Mouse (Mus musculus) midbrain, embryonic 15.5 days (tissue): ENCODE measurements around the gene Hspb1. TPM values are rescaled to one million over a fixed set of nuclear protein-coding genes. Genes with fewer than 3 reads are reported as not detected.
A peak's percentile ranks its signal among the peaks of the same experiment; 100 is the strongest.

ENCODE experiments used
- ATAC-seq: fragments of 200-750 bp; cut with Nextera tagmentation; replicated peaks from 2 replicates; pipeline ENCODE4 v1.8.0; 2017; ENCODE audit warnings: moderate TSS enrichment
- H3K27ac ChIP-seq: fragments of 300-500 bp; sonication (generic); 2 replicates; pipeline ENCODE4 v1.5.1; 2015; ENCODE audit warnings: mild to moderate bottlenecking, inconsistent platforms
- H3K27me3 ChIP-seq: fragments of 300-500 bp; sonication (generic); replicated peaks from 2 replicates; pipeline ENCODE4 v1.6.1; 2015; ENCODE audit warnings: inconsistent platforms
- H3K36me3 ChIP-seq: fragments of 300-500 bp; sonication (generic); replicated peaks from 2 replicates; pipeline ENCODE4 v1.6.1; 2015; ENCODE audit warnings: inconsistent platforms
- H3K4me1 ChIP-seq: fragments of 300-500 bp; sonication (generic); 2 replicates; pipeline ENCODE4 v1.6.1; 2015; ENCODE audit warnings: inconsistent platforms
- H3K4me2 ChIP-seq: fragments of 300-500 bp; sonication (generic); 2 replicates; pipeline ENCODE4 v1.6.1; 2015; ENCODE audit warnings: inconsistent platforms, mild to moderate bottlenecking, moderate library complexity
- H3K4me3 ChIP-seq: fragments of 300-500 bp; sonication (generic); 2 replicates; pipeline ENCODE4 v1.5.1; 2015; ENCODE audit warnings: mild to moderate bottlenecking, inconsistent platforms
- H3K9ac ChIP-seq: fragments of 300-500 bp; sonication (generic); 2 replicates; pipeline ENCODE4 v1.6.1; 2015; ENCODE audit warnings: mild to moderate bottlenecking, inconsistent platforms
- H3K9me3 ChIP-seq: fragments of 300-500 bp; sonication (generic); 2 replicates; pipeline ENCODE4 v1.6.1; 2016; ENCODE audit warnings: inconsistent platforms
- WGBS: fragments of 180-500 bp; shearing (Covaris S2); methylation state at CpG from one replicate; pipeline ENCODE4 v1.1.7; 2015; ENCODE audit warnings: mixed read lengths; 5-methylcytosine and 5-hydroxymethylcytosine counted together
- polyA plus RNA-seq: library from polyadenylated mRNA; unstranded; fragments of >200 nt; fragmentation: Nextera tagmentation; extraction: Ambion mirVana; gene quantifications from 2 replicates; pipeline ENCODE4 v1.2.1, GENCODE M21; 2015

Hspb1 gene
- polyA plus RNA-seq, 1 experiment from 2014 or later = 13.4 TPM

GRCm38 (mm10) chr5:135917327-135918058 lies 29.8 kb downstream of the Hspb1 start:
- no peak overlapping the region for H3K4me2 ChIP-seq
- ATAC-seq = no peak
- 0 out of 2 replicates have a peak, but pooled peaks cover 4% of the 10 kb centered on the region for H3K4me1 ChIP-seq
- H3K36me3 ChIP-seq = peaks cover 18% of the 10 kb centered on the region
- H3K9ac ChIP-seq = no peak overlapping the region
- 92% methylated on average over 8 of the region's 8 CpGs for WGBS
- H3K27ac ChIP-seq = no peak overlapping the region
- no peak overlapping the region for H3K4me3 ChIP-seq
- H3K27me3 ChIP-seq = no peaks in the 10 kb centered on the region
- H3K9me3 ChIP-seq = no peaks in the 10 kb centered on the region

DNA sequence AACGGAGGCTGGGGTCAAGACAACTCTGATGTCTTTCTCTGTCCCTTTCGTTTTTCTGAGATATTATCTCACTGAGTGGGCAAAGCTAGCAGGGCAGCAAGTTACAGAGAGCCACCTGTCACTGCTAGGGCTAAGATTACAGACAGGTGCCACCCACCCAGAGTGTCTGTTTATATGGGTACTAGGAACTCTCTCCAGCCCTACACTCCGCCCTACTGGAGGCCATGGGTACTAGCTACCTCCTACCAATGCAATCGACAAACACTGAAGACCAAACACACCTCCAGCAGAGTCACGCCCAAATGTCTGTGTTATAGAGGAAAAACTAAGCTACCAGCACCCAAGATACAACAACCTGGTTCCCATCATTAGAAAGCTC lies 30.3 kb downstream of the Hspb1 start:
- Histone ChIP-seq H3K4me2 (no peak overlapping the region), H3K9ac (no peak overlapping the region), H3K27me3 (no peaks in the 10 kb centered on the region), H3K36me3 (peaks cover 18% of the 10 kb centered on the region), H3K9me3 (no peaks in the 10 kb centered on the region), H3K4me1 (0 out of 2 replicates have a peak, but pooled peaks cover 4% of the 10 kb centered on the region), H3K4me3 (no peak overlapping the region), H3K27ac (no peak overlapping the region)
- WGBS = 97% methylated on average over 5 of the region's 5 CpGs
- no peak for ATAC-seq

DNA sequence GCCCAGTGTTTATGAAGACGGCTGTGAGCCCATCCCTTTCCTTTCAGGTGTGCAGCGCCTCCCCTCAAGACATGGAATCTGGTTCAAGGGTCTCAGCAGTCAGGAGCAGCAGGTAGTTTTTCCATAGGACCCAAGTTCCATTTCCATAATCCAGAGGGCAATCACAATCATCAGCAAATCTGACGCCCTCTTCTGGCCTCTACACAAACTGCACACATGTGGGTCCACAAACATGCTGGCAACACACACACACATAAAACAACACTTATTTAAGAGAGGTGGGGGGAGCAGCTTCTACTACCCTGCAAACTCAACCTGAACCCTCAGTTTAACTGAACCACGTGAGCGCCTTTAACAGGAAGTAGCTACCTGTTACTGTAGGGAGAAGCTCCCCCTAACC lies 30.9 kb downstream of the Hspb1 start:
- Histone ChIP-seq H3K9ac (no peak overlapping the region), H3K4me2 (no peak overlapping the region), H3K9me3 (no peaks in the 10 kb centered on the region), H3K27me3 (no peaks in the 10 kb centered on the region), H3K36me3 (peaks cover 18% of the 10 kb centered on the region), H3K4me3 (no peak overlapping the region), H3K4me1 (0 out of 2 replicates have a peak, but pooled peaks cover 4% of the 10 kb centered on the region), H3K27ac (no peak overlapping the region)
- 94% methylated on average over 5 of the region's 5 CpGs for WGBS
- no peak for ATAC-seq

GRCm38 (mm10) chr5:135919902-135920301 lies 32.2 kb downstream of the Hspb1 start:
- Histone ChIP-seq H3K27ac (no peak overlapping the region), H3K9ac (no peak overlapping the region), H3K27me3 (no peaks in the 10 kb centered on the region), H3K36me3 (peaks cover 18% of the 10 kb centered on the region), H3K4me2 (no peak overlapping the region), H3K4me1 (no peaks in the 10 kb centered on the region), H3K4me3 (no peak overlapping the region), H3K9me3 (no peaks in the 10 kb centered on the region)
- no peak for ATAC-seq
- WGBS = 86% methylated on average over 3 of the region's 3 CpGs

DNA sequence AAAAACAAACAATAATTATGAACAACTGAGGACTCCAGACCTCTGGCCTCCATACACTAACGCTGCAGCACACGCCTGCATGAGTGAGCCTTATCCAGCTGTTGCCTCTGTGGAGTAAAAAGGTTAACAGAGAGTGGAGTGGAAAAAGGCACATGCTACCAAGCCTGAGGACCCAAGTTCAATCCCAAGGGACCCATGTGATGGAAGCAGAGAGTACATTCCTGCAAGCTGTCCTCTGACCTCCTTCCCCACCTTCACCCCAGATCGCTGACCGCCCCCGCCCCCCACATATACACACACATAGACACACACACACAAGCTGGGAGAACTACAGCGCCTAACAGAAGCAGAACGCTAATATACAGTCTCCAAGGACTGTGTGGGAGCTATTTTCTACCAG lies 36.2 kb downstream of the Hspb1 start:
- WGBS = 90% methylated on average over 7 of the region's 7 CpGs
- H3K27ac ChIP-seq = no peak overlapping the region
- ATAC-seq = no peak
- H3K9me3 ChIP-seq = no peaks in the 10 kb centered on the region
- H3K9ac ChIP-seq = no peak overlapping the region
- peaks cover 14% of the 10 kb centered on the region for H3K36me3 ChIP-seq
- no peak overlapping the region for H3K4me3 ChIP-seq
- H3K27me3 ChIP-seq = no peaks in the 10 kb centered on the region
- peaks cover 25% of the 10 kb centered on the region for H3K4me1 ChIP-seq
- H3K4me2 ChIP-seq = no peak overlapping the region

GRCm38 (mm10) chr5:135929685-135930424 lies 42.1 kb downstream of the Hspb1 start:
- H3K4me1 ChIP-seq = peaks cover 62% of the 10 kb centered on the region

DNA sequence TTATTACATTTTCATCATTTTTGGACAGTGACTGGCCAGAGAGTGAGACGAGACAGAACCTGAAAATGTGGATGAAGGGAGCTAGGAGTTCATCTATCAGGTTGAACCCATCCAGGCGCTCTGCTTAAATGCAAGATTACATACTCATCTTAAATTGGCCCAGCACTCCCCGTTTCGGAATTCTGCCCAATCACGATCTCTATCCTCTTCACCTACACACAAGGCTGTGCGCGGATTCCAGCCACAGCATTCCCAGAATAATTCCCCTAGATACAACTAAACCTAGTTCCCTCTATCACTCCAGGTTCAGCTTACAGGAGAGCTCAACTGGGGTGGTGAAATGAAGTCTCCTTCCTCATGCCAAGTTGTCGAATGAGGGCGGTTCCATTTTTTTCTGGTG lies 43.8 kb downstream of the Hspb1 start:
- H3K4me1 ChIP-seq = peaks cover 56% of the 10 kb centered on the region
- H3K9me3 ChIP-seq = no peaks in the 10 kb centered on the region
- H3K27me3 ChIP-seq = no peaks in the 10 kb centered on the region
- H3K9ac ChIP-seq = 0 out of 2 replicates have a peak overlapping the region, but pooled peaks have one; percentile 3
- no peak overlapping the region for H3K27ac ChIP-seq
- no peak for ATAC-seq
- H3K36me3 ChIP-seq = peaks cover 16% of the 10 kb centered on the region; the same call in 1 of the 2 replicates
- whole genome bisulfite sequencing = 91% methylated on average over 9 of the region's 9 CpGs
- peak overlapping the region; percentile 76; the same call in 1 of the 2 replicates for H3K4me3 ChIP-seq
- H3K4me2 ChIP-seq = peak overlapping the region; percentile 60

More at GRCm38 (mm10) chr5:135929685-135930424, 42.1 kb downstream of the Hspb1 start:
- Histone ChIP-seq H3K27ac (no peak overlapping the region), H3K4me2 (no peak overlapping the region), H3K9me3 (no peaks in the 10 kb centered on the region), H3K9ac (no peak overlapping the region), H3K4me3 (no peak overlapping the region), H3K36me3 (peaks cover 16% of the 10 kb centered on the region; the same call in 1 of the 2 replicates), H3K27me3 (no peaks in the 10 kb centered on the region)
- ATAC-seq = no peak
- whole genome bisulfite sequencing = 80% methylated on average over 6 of the region's 6 CpGs

DNA sequence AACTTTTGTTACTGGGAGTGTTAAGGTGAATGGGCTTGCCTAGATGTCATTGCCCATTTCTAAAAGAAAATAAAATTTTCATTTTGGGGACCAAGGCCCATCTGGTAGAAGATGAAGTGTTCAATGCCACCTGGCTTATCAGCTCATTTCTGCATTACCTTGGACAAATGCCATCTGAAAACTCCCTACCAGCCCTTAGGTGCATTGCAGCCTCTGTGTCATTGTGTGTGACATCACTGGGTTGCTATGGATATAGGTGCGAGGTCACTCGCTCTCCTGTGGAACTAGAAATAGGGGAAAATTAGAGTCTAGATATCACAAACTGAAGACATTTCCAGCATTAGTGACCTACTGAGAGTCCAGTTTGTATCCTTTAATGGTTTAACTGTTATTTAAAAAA lies 44.6 kb downstream of the Hspb1 start:
- Histone ChIP-seq H3K27ac (no peak overlapping the region), H3K4me2 (peak overlapping the region; percentile 60), H3K27me3 (no peaks in the 10 kb centered on the region), H3K4me3 (peak overlapping the region; percentile 76), H3K9me3 (no peaks in the 10 kb centered on the region), H3K36me3 (peaks cover 16% of the 10 kb centered on the region; the same call in 1 of the 2 replicates), H3K4me1 (peaks cover 48% of the 10 kb centered on the region), H3K9ac (peak overlapping the region; percentile 30; the same call in 1 of the 2 replicates)
- 54% methylated on average over 2 of the region's 2 CpGs for WGBS
- ATAC-seq = no peak

- Histone ChIP-seq H3K27me3 (no peaks in the 10 kb centered on the region), H3K4me3 (peak overlapping the region; percentile 76), H3K36me3 (peaks cover 16% of the 10 kb centered on the region; the same call in 1 of the 2 replicates), H3K9ac (peak overlapping the region; percentile 75), H3K4me2 (peak overlapping the region; percentile 60), H3K9me3 (no peaks in the 10 kb centered on the region), H3K4me1 (peaks cover 40% of the 10 kb centered on the region), H3K27ac (peak overlapping the region; percentile 97)
- no peak for ATAC-seq
- WGBS = 4% methylated on average over 12 of the region's 12 CpGs
These were observed 45.6 kb downstream of the Hspb1 start for GRCm38 (mm10) chr5:135933222-135933899.

DNA sequence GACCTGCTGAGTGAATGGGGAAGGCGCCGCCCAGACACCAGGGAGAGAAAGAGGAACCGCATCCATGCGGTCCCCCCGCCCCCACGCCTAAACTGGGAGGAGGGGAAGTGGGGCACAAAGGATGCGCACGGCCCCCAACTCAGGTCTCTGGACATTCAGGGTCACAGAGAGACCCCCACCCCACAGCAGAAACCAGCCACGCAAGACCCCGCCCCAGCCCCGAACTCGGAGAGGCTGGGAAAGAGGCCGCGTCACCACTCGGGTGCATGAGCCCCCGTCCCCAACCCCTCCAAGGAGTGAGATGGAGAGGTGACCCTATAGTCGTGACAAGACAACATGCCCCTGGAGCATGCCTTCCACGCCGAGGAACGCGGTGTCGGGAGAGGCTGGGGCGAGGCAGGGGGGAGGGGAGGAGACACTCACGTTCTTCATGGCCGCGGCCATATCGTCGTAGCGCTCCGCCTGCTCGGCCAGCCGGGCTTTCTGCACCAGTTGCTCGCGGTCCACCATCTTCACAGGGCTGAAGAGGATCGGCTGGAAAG lies 46.3 kb downstream of the Hspb1 start:
- H3K4me1 ChIP-seq = peaks cover 38% of the 10 kb centered on the region
- H3K9me3 ChIP-seq = no peaks in the 10 kb centered on the region
- H3K36me3 ChIP-seq = peaks cover 16% of the 10 kb centered on the region; the same call in 1 of the 2 replicates
- peak overlapping the region; percentile 97 for H3K27ac ChIP-seq
- peak overlapping the region; percentile 60 for H3K4me2 ChIP-seq
- ATAC-seq = peak; percentile 76
- peak overlapping the region; percentile 75 for H3K9ac ChIP-seq
- H3K27me3 ChIP-seq = no peaks in the 10 kb centered on the region
- peak overlapping the region; percentile 76 for H3K4me3 ChIP-seq
- 0% methylated on average over 35 of the region's 35 CpGs for WGBS

GRCm38 (mm10) chr5:135934481-135935175 lies 46.9 kb downstream of the Hspb1 start, which contains the start of gene Ywhag:
TSS of gene Ywhag (minus strand) at chr5:135934616.
- H3K4me3 ChIP-seq = peak within 1 kb of the TSS; percentile 76
- peak; percentile 97 for ATAC-seq
- no peaks in the 10 kb centered on the region for H3K27me3 ChIP-seq
- peaks cover 14% of the 10 kb centered on the region; the same call in 1 of the 2 replicates for H3K36me3 ChIP-seq
- peak within 1 kb of the TSS; percentile 75 for H3K9ac ChIP-seq
- peak within 1 kb of the TSS; percentile 60 for H3K4me2 ChIP-seq
- H3K4me1 ChIP-seq = peaks cover 31% of the 10 kb centered on the region
- peak within 1 kb of the TSS; percentile 97 for H3K27ac ChIP-seq
- H3K9me3 ChIP-seq = no peaks in the 10 kb centered on the region
- WGBS = 0% methylated on average over 48 of the region's 48 CpGs
